Mouse (Mus musculus) megakaryocyte, embryonic 14.5 days (primary cell): ENCODE measurements around the gene Gramd1b.

Experiments used
- FLI1 ChIP-seq: IDR thresholded peaks from 2 replicates; pipeline ENCODE4 v1.6.1; 2012; ENCODE audit warnings: low read length, inconsistent platforms, mixed read lengths
- GATA1 ChIP-seq: IDR thresholded peaks from 3 replicates; pipeline ENCODE4 v1.6.1; 2012; ENCODE audit warnings: mixed read lengths, low read length, inconsistent platforms, borderline replicate concordance

GRCm38 (mm10) chr9:40279438-40279837 is 251.7 kb downstream of the Gramd1b start:
- TF ChIP-seq GATA1 (no peak), FLI1 (no peak)
